ENCODE assay signal across 21 mouse cellular contexts in the genomic region with DNA sequence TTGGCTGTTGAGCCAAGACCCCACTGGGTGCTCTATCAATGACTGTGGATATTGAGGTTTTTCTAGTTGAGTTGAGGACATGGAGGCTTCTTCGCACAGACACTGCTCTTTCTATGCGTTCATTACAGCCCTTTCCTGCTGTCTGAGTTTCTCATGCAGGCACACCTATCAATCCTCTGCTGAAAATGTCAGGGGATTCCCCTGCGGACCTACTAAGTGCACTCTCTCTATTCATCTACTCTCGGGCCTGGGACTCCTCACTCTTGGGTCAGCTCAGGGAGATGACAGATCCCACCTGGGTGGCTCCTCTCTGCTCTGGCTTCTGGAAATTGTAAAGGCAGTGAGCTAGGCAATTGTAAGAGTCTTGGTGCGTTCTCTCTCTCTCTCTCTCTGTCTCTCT.
"Had no signal": no experiment of that assay in that cellular context is flagged by ENCODE, and none has a peak within 500 bp of the region (broad histone marks: within the 10 kb centered on the region; RNA-seq: fewer than 3 reads in every experiment).

No protein-coding gene starts in this region.

- H3K4me3 ChIP-seq: heart, embryonic 10.5 days; heart, embryonic 12.5 days; hindbrain, embryonic 13.5 days; hindbrain, embryonic 15.5 days; kidney, embryonic 15.5 days; limb, embryonic 13.5 days; limb, embryonic 15.5 days; liver, embryonic 12.5 days had no signal

- H3K9ac ChIP-seq: heart, embryonic 12.5 days; hindbrain, embryonic 13.5 days; hindbrain, embryonic 15.5 days; kidney, embryonic 15.5 days; limb, embryonic 13.5 days; limb, embryonic 15.5 days; liver, embryonic 12.5 days; liver, embryonic 14.5 days had no signal

- H3K9me3 ChIP-seq: heart, embryonic 10.5 days; heart, embryonic 12.5 days; hindbrain, embryonic 13.5 days; hindbrain, embryonic 15.5 days; kidney, embryonic 15.5 days; limb, embryonic 13.5 days; limb, embryonic 15.5 days; liver, embryonic 12.5 days had no signal

- H3K4me2 ChIP-seq: heart, embryonic 12.5 days; hindbrain, embryonic 13.5 days; hindbrain, embryonic 15.5 days; kidney, embryonic 15.5 days; limb, embryonic 13.5 days; limb, embryonic 15.5 days; liver, embryonic 12.5 days had no signal

- DNase-seq: gastrocnemius, postnatal 14 days; gastrocnemius, postnatal 36 days; heart, adult 18-20 months; kidney, adult 11 months; kidney, adult 9 months; kidney, postnatal 14 days; kidney, postnatal 36 days; layer of hippocampus, adult 9-11 months; layer of hippocampus, postnatal 36 days; left cerebral cortex, postnatal 4 days had no signal

- H3K27ac ChIP-seq: heart, embryonic 10.5 days; hindbrain, embryonic 13.5 days; hindbrain, embryonic 15.5 days; hindbrain, postnatal 0 days; kidney, embryonic 15.5 days; kidney, postnatal 0 days; limb, embryonic 13.5 days; limb, embryonic 15.5 days; liver, embryonic 12.5 days; liver, embryonic 14.5 days had no signal

- H3K4me1 ChIP-seq: hindbrain, embryonic 15.5 days; liver, embryonic 12.5 days had no signal

- ATAC-seq: hindbrain, postnatal 0 days; liver, embryonic 12.5 days had no signal

- H3K36me3 ChIP-seq: heart, embryonic 10.5 days; heart, embryonic 12.5 days; hindbrain, embryonic 13.5 days; hindbrain, embryonic 15.5 days; kidney, embryonic 15.5 days; limb, embryonic 13.5 days; limb, embryonic 15.5 days; liver, embryonic 12.5 days had no signal

- H3K27me3 ChIP-seq: heart, embryonic 12.5 days; hindbrain, embryonic 13.5 days; hindbrain, embryonic 15.5 days; kidney, embryonic 15.5 days; limb, embryonic 13.5 days; limb, embryonic 15.5 days; liver, embryonic 12.5 days had no signal
